In the genomic region with DNA sequence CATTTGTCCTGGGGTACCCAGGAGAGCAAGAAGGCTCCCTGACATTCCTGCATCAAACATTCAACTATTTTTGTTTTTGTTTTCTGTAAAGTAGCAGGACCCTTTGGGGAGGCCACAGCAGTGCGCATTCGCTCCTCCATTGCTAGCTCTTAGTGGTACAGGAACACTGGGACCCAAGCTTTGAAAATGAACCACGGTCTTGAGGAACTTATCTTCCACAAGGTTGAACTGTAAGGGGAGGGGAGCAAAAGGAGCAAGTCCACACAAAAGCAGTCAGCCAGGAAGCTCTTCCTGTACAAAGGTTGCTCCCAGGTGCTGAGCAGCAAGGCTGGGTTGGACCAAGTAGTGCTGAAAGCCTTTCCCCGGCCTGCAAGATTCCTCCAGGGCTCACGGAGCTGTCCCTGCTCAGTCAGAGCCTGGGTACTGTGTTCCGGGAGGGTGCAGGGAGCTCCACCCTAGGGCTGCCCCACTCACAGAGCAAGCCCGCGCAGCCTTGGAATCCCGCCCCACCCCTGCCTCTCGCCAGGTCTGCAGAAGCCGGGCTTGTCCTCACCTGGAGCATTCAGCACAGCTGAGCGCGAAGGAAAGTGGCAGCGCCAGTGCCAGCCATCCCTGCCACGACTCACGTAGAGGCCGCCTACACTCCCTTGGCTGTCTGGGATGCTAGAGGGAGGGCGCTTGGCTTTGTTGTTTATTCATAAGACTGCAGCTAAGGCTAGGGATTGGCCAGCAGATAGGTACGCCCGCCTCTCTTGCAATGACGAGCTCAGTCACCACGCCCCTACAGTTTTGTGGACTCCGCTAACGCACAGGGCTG, we compare ENCODE assay signal across 8 mouse cellular contexts. TPM values are rescaled to one million over a fixed set of nuclear protein-coding genes. Genes with fewer than 3 reads are reported as not detected.
DNase-seq lines count a peak whose midpoint lies in the region; ATAC-seq and TF ChIP-seq lines count a peak whose summit lies in the region.

Gene Armh4, minus strand, starts transcription at position 669 of the 817 bp plus-strand sequence.

- no peaks in the 10 kb centered on the region for H3K9me3 ChIP-seq in embryonic facial prominence, embryonic 12.5 days

- H3K4me2 ChIP-seq in embryonic facial prominence, embryonic 12.5 days (replicated peaks), result peak within 1 kb of the TSS; percentile 80

- no peak for TF ChIP-seq CTCF in heart, adult 2 months (IDR thresholded peaks at IDR 0.05)

- ATAC-seq in embryonic facial prominence, embryonic 12.5 days (ENCODE audit: insufficient number of reproducible peaks, insufficient read depth, low FRiP score, low TSS enrichment), result peak; percentile 99
- peak; percentile 29; the same call in 1 of the 2 replicates for ATAC-seq in megakaryocyte progenitor cell, adult 5-6 weeks (replicated peaks; ENCODE audit: poor library complexity)
- no peak; the same call in 1 of the 2 replicates for ATAC-seq in granulocyte monocyte progenitor cell, adult 5-6 weeks (replicated peaks; ENCODE audit: poor library complexity, severe bottlenecking)

- WGBS in embryonic facial prominence, embryonic 12.5 days, result under 1% methylated on average over 24 of the region's 24 CpGs
- WGBS in heart, adult 2 months, result 3% methylated on average over 24 of the region's 24 CpGs

- H3K9ac ChIP-seq in embryonic facial prominence, embryonic 12.5 days, result peak within 1 kb of the TSS; percentile 63
- H3K9ac ChIP-seq in heart, adult 2 months (ENCODE audit: low read depth, low read length), result 0 out of 2 replicates have a peak within 1 kb of the TSS, but pooled peaks have one; percentile 2

- intact Hi-C loops in heart, adult 2 months (cut with DNase I), result no loop called here
- intact Hi-C loops in left cerebral cortex, postnatal 25 days (cut with DNase I), result no loop called here

- H3K4me3 ChIP-seq in embryonic facial prominence, embryonic 12.5 days, result peak within 1 kb of the TSS; percentile 63
- peak within 1 kb of the TSS; percentile 36 for H3K4me3 ChIP-seq in heart, adult 2 months

- DNase-seq in adrenal gland, postnatal 25 days, result peak; percentile 48
- peak; percentile 39 to 51 for DNase-seq in heart, adult 2 months
- peak; percentile 71 for DNase-seq in kidney, adult 18-20 months
- DNase-seq in left cerebral cortex, postnatal 25 days (ENCODE audit: low spot score in 2 of 2), result peak; percentile 87 to 96
- peak; percentile 27 for DNase-seq in skeletal muscle tissue, adult 2 months (ENCODE audit: low read depth, low spot score)

- no peaks in the 10 kb centered on the region for H3K27me3 ChIP-seq in embryonic facial prominence, embryonic 12.5 days
- H3K27me3 ChIP-seq in heart, adult 2 months (ENCODE audit: control insufficient read depth, insufficient read depth, low read length), result no peaks in the 10 kb centered on the region

- no peaks in the 10 kb centered on the region for H3K79me2 ChIP-seq in heart, adult 2 months (replicated peaks; ENCODE audit: control insufficient read depth, insufficient read depth, low read length)

- H3K27ac ChIP-seq in embryonic facial prominence, embryonic 12.5 days, result 0 out of 2 replicates have a peak within 1 kb of the TSS, but pooled peaks have one; percentile 46
- H3K27ac ChIP-seq in heart, adult 2 months, result no peak within 1 kb of the TSS

- TF ChIP-seq POLR2A in heart, adult 2 months (IDR thresholded peaks at IDR 0.05; ENCODE audit: insufficient read depth, low read depth, low read length), result no peak

- 0 out of 2 replicates have a peak, but pooled peaks cover 3% of the 10 kb centered on the region for H3K4me1 ChIP-seq in embryonic facial prominence, embryonic 12.5 days
- no peaks in the 10 kb centered on the region; the same call in 1 of the 2 replicates for H3K4me1 ChIP-seq in heart, adult 2 months (ENCODE audit: control insufficient read depth, insufficient read depth, low read length)

- no peak for TF ChIP-seq EP300 in heart, adult 2 months (IDR thresholded peaks at IDR 0.05; ENCODE audit: insufficient read depth, low read depth, low read length)

- no peaks in the 10 kb centered on the region for H3K36me3 ChIP-seq in embryonic facial prominence, embryonic 12.5 days
- no peaks in the 10 kb centered on the region for H3K36me3 ChIP-seq in heart, adult 2 months (ENCODE audit: control insufficient read depth, insufficient read depth, low read length)

RNA-seq across cellular contexts. Expression of gene Armh4, which starts in this region (rescaled TPM):
- total RNA-seq in adrenal gland, postnatal 25 days (2021), result 0.86 and 0.97 TPM in 2 replicates
- polyA plus RNA-seq in embryonic facial prominence, embryonic 12.5 days (2016; fragmentation: Nextera tagmentation; extraction: Ambion mirVana), result 25.8 and 26.1 TPM in 2 replicates
- 10 to 100 TPM in 1 of 2 experiments, 1 to 10 TPM in 1; 9.0 to 10.3 TPM for total RNA-seq in heart, adult 2 months (2021)
- polyA plus RNA-seq in heart, adult 2 months (2012; rRNA removed), result 4.1 and 12.6 TPM in 2 replicates
- 10 to 100 TPM; 22.9 to 25.6 TPM for total RNA-seq in left cerebral cortex, postnatal 25 days (2021)
- not detected in 2 replicates for total RNA-seq in megakaryocyte progenitor cell, adult 5-6 weeks (2015)
- 0.17 TPM in 1 of 2 replicates, not detected in the other for total RNA-seq in megakaryocyte progenitor cell, adult 5-6 weeks (2017)
- not detected in 2 replicates for total RNA-seq in granulocyte monocyte progenitor cell, adult 5-6 weeks (2014; fragmentation: Nextera tagmentation)
- total RNA-seq in granulocyte monocyte progenitor cell, adult 5-6 weeks (2017), result not detected in 2 replicates

Comparison
In these comparisons a context has a peak if more than half of its experiments do, and no peak if none do; other contexts are left out.
1. Peak in DNase-seq in adrenal gland, postnatal 25 days; RNA of the gene not detected or under 1 TPM.
2. Peak in ATAC-seq in megakaryocyte progenitor cell, adult 5-6 weeks; RNA of the gene not detected or under 1 TPM.
3. DNase-seq: peak in every context shown above with its lines; median percentile 92 in left cerebral cortex, postnatal 25 days; 71 in kidney, adult 18-20 months; 48 in adrenal gland, postnatal 25 days; 45 in heart, adult 2 months; 27 in skeletal muscle tissue, adult 2 months.